Mouse (Mus musculus): ENCODE measurements around the gene Pla2g4c.

- no peak for TF ChIP-seq CTCF (IDR thresholded peaks at IDR 0.05; ENCODE audit: borderline replicate concordance, insufficient read depth, low read length)
- TF ChIP-seq POLR2A (IDR thresholded peaks at IDR 0.05; ENCODE audit: low read depth, low read length): no peak
Observed at GRCm38 (mm10) chr7:13302780-13303179, 21.7 kb upstream of the Pla2g4c start.

All from embryonic fibroblast, embryonic 13.5 days (primary cell).